Mouse (Mus musculus): Measurements from ENCODE around the gene Slc45a1. TPM values are rescaled to one million over a fixed set of nuclear protein-coding genes. Genes with fewer than 3 reads are reported as not detected.
A peak's percentile ranks its signal among the peaks of the same experiment; 100 is the strongest.

Slc45a1 gene
- polyA plus RNA-seq, 1 experiment from 2014 or later = 0.86 TPM

DNA sequence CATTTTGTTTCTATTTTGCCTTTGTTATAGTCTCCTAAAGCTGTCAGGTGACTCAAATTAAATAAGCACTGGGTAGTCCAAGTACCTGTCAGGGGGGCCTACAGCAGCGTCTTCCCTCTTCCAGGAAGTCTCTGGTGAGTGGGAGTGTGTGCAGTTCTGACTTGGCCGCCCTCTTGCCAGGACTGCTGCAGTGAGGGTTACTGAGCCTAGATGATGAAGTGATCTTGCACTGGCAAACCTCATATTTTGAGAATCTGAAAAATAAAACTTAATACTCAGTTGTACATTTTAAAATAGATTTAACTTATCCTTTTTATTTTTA, 63.7 kb downstream of the Slc45a1 start:
- Histone ChIP-seq H3K4me3 (ENCODE audit: low read depth, low read length) (no peak overlapping the region), H3K4me2 (ENCODE audit: low read depth, low read length) (no peak overlapping the region), H3K27me3 (ENCODE audit: control insufficient read depth, insufficient read depth, low read length) (no peaks in the 10 kb centered on the region), H3K9me3 (replicated peaks; ENCODE audit: control insufficient read depth, low read length) (no peaks in the 10 kb centered on the region), H3K27ac (replicated peaks; ENCODE audit: low read depth, low read length) (no peak overlapping the region), H3K9ac (replicated peaks; ENCODE audit: low read length) (no peak overlapping the region), H3K36me3 (replicated peaks; ENCODE audit: control insufficient read depth, insufficient read depth, low read depth, low read length) (no peaks in the 10 kb centered on the region), H3K4me1 (ENCODE audit: control insufficient read depth, insufficient read depth, low read length) (peaks cover 3% of the 10 kb centered on the region)
- WGBS = 78% methylated on average over 2 of the region's 2 CpGs
- ATAC-seq (replicated peaks; ENCODE audit: insufficient number of reproducible peaks, low FRiP score, low TSS enrichment, low read depth) (no peak), DNase-seq (ENCODE audit: low spot score) (no peak)

DNA sequence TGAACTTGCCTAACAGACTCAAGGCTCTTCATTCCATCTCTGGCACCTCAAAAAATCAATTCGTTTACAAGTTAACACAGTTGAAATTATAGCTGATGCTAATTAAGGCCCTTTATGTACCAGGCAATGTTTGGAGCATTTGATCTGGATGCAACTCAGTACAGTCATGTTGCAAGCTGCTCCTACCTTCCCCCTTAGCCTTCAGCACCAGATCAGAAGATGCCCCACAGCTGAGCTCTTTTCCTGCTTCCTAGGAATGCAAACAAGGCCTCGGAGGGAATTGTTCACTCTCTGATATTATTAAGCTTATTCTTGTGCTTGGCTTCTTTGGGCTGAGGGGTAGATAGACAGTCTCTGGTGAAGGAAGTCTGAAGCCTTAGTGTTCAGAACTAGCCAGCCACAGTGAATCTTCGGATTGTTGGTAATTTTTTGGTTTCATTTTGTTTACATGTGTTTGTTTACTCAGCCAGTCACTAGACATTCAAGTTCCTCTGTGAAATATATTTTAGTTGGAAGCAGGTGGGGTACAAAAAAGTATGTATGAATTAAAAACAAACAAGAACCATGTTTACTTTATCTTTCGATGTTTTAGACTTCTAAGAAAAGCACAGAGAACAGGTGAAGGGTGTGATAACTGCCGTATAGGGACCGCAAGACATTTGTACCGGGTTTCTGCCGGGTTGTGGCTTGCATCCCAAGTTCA, 64.2 kb downstream of the Slc45a1 start:
- DNase-seq (ENCODE audit: low spot score) = no peak
- H3K9ac ChIP-seq (replicated peaks; ENCODE audit: low read length) = no peak overlapping the region
- H3K36me3 ChIP-seq (replicated peaks; ENCODE audit: control insufficient read depth, insufficient read depth, low read depth, low read length) = no peaks in the 10 kb centered on the region
- no peaks in the 10 kb centered on the region for H3K9me3 ChIP-seq (replicated peaks; ENCODE audit: control insufficient read depth, low read length)
- no peak overlapping the region for H3K4me3 ChIP-seq (ENCODE audit: low read depth, low read length)
- no peaks in the 10 kb centered on the region for H3K27me3 ChIP-seq (ENCODE audit: control insufficient read depth, insufficient read depth, low read length)
- peaks cover 7% of the 10 kb centered on the region for H3K4me1 ChIP-seq (ENCODE audit: control insufficient read depth, insufficient read depth, low read length)
- ATAC-seq (replicated peaks; ENCODE audit: insufficient number of reproducible peaks, low FRiP score, low TSS enrichment, low read depth) = no peak
- no peak overlapping the region for H3K27ac ChIP-seq (replicated peaks; ENCODE audit: low read depth, low read length)
- 82% methylated on average over 8 of the region's 8 CpGs for WGBS
- H3K4me2 ChIP-seq (ENCODE audit: low read depth, low read length) = no peak overlapping the region

DNA sequence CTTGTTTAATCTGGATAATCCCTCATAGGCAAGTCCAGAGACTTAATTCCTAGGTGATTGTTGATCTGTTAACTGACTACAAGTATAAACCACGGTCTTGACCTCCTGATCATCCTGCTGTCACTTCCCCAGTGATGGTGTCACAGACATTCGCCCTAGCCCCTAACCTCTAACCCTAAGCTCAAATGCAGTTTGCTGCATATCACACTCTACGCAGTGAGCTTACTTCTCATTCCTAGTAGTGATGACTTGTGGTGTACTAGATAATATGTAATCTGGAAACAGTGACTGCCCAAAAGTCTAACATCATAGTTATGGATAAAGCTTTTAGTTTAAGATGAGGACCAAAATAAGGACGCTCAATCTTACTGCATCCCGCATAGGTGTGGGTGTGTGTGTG, 65.7 kb downstream of the Slc45a1 start:
- H3K36me3 ChIP-seq (replicated peaks; ENCODE audit: control insufficient read depth, insufficient read depth, low read depth, low read length) = no peaks in the 10 kb centered on the region
- H3K4me2 ChIP-seq (ENCODE audit: low read depth, low read length) = no peak overlapping the region
- H3K27me3 ChIP-seq (ENCODE audit: control insufficient read depth, insufficient read depth, low read length) = no peaks in the 10 kb centered on the region
- no peak overlapping the region for H3K9ac ChIP-seq (replicated peaks; ENCODE audit: low read length)
- DNase-seq (ENCODE audit: low spot score) (no peak), ATAC-seq (replicated peaks; ENCODE audit: insufficient number of reproducible peaks, low FRiP score, low TSS enrichment, low read depth) (no peak)
- H3K9me3 ChIP-seq (replicated peaks; ENCODE audit: control insufficient read depth, low read length) = no peaks in the 10 kb centered on the region
- WGBS = 94% methylated on average over 5 of the region's 5 CpGs
- peaks cover 7% of the 10 kb centered on the region for H3K4me1 ChIP-seq (ENCODE audit: control insufficient read depth, insufficient read depth, low read length)
- no peak overlapping the region for H3K4me3 ChIP-seq (ENCODE audit: low read depth, low read length)
- H3K27ac ChIP-seq (replicated peaks; ENCODE audit: low read depth, low read length) = no peak overlapping the region

DNA sequence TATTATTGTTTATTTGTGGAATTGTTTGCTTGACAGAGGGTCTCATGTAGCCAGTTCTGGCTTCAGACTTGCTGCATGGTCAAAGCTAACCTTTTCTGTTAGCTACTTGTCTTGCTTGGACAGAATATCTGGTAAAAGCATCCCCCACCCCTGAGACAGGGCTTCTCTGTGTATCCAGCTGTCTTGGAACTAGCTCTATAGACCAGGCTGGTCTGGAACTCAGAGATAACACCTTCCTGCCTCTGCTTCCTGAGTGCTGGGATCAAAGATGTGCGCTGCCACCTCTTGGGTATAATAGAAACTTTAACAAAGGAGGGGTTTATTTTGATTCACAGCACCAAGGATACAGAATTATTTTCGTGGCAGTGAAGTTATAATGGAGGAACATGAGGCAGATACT, 66.2 kb downstream of the Slc45a1 start:
- no peak overlapping the region for H3K4me2 ChIP-seq (ENCODE audit: low read depth, low read length)
- H3K4me3 ChIP-seq (ENCODE audit: low read depth, low read length) = no peak overlapping the region
- ATAC-seq (replicated peaks; ENCODE audit: insufficient number of reproducible peaks, low FRiP score, low TSS enrichment, low read depth) = no peak
- 87% methylated on average over 2 of the region's 2 CpGs for WGBS
- peaks cover 7% of the 10 kb centered on the region for H3K4me1 ChIP-seq (ENCODE audit: control insufficient read depth, insufficient read depth, low read length)
- H3K36me3 ChIP-seq (replicated peaks; ENCODE audit: control insufficient read depth, insufficient read depth, low read depth, low read length) = no peaks in the 10 kb centered on the region
- no peaks in the 10 kb centered on the region for H3K9me3 ChIP-seq (replicated peaks; ENCODE audit: control insufficient read depth, low read length)
- no peak overlapping the region for H3K9ac ChIP-seq (replicated peaks; ENCODE audit: low read length)
- no peaks in the 10 kb centered on the region for H3K27me3 ChIP-seq (ENCODE audit: control insufficient read depth, insufficient read depth, low read length)
- no peak overlapping the region for H3K27ac ChIP-seq (replicated peaks; ENCODE audit: low read depth, low read length)
- no peak for DNase-seq (ENCODE audit: low spot score)

DNA sequence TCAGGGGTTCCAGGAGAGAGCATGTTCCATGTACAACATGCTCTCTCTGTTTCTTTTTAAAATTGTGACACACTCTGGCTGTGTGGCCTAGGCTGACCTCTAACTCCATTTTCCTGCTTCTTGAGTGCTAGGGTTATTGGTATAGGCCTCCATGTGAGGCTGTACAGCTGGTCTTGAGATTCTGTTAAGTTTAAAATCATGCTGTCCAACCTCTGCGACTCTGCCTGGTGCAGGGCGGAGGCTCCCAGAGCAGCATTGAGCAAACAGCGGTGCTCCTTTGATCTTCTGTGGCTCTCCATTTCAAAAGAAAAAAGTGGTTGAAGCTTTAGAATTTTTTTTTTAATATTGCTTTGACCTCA, 68.2 kb downstream of the Slc45a1 start:
- 57% methylated on average over 3 of the region's 3 CpGs for WGBS
- H3K9ac ChIP-seq (replicated peaks; ENCODE audit: low read length) = peak overlapping the region; percentile 39; the same call in 1 of the 2 replicates
- H3K36me3 ChIP-seq (replicated peaks; ENCODE audit: control insufficient read depth, insufficient read depth, low read depth, low read length) = no peaks in the 10 kb centered on the region
- H3K4me2 ChIP-seq (ENCODE audit: low read depth, low read length) = no peak overlapping the region
- H3K4me3 ChIP-seq (ENCODE audit: low read depth, low read length) = no peak overlapping the region
- no peaks in the 10 kb centered on the region for H3K27me3 ChIP-seq (ENCODE audit: control insufficient read depth, insufficient read depth, low read length)
- peaks cover 7% of the 10 kb centered on the region for H3K4me1 ChIP-seq (ENCODE audit: control insufficient read depth, insufficient read depth, low read length)
- no peak for DNase-seq (ENCODE audit: low spot score)
- no peaks in the 10 kb centered on the region for H3K9me3 ChIP-seq (replicated peaks; ENCODE audit: control insufficient read depth, low read length)
- peak overlapping the region; percentile 31; the same call in 1 of the 2 replicates for H3K27ac ChIP-seq (replicated peaks; ENCODE audit: low read depth, low read length)
- ATAC-seq (replicated peaks; ENCODE audit: insufficient number of reproducible peaks, low FRiP score, low TSS enrichment, low read depth) = no peak

DNA sequence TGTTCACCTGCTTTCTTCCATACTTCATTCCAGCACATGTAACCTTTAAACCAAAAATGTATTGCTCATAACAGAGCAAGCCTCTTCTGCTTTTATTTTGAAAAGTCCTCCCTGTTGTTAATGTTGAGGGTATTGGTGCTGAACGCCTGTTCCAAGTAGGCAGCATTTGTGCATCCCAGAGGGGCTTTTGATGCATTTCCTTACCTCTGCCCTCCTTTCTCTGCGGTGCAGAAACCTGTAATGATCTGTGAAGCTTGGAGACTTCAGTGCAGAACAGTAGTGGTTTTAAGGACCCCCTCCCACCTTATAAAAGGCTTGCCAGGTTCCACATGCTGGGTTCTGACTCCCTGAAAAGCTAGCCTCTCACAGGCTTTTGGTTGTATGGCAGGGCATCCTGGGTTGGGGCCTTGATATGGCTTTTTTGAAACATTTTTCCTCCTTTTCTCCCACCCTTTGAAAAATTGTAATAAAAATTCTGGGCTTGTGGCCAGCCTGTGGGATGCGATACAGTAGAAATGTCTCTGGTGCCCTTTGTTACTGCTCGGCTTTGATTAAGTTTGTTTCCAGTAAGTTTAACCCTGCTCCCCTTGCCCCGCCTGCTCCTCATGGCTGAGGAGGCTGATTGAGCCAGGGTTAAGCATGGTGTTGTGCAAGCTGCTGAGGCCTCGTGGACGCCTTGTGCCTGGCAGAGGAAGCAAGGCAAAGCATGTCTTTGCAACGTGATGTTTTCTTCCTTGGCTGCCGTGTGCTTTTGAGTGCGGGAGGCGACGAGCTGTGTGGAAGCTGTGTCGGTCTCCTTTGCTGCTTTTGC, 68.8 kb downstream of the Slc45a1 start:
- Histone ChIP-seq H3K27ac (replicated peaks; ENCODE audit: low read depth, low read length) (peak overlapping the region; percentile 31), H3K9ac (replicated peaks; ENCODE audit: low read length) (peak overlapping the region; percentile 39), H3K4me2 (ENCODE audit: low read depth, low read length) (no peak overlapping the region), H3K4me1 (ENCODE audit: control insufficient read depth, insufficient read depth, low read length) (peaks cover 7% of the 10 kb centered on the region), H3K27me3 (ENCODE audit: control insufficient read depth, insufficient read depth, low read length) (no peaks in the 10 kb centered on the region), H3K9me3 (replicated peaks; ENCODE audit: control insufficient read depth, low read length) (no peaks in the 10 kb centered on the region), H3K4me3 (ENCODE audit: low read depth, low read length) (no peak overlapping the region), H3K36me3 (replicated peaks; ENCODE audit: control insufficient read depth, insufficient read depth, low read depth, low read length) (no peaks in the 10 kb centered on the region)
- WGBS = 44% methylated on average over 13 of the region's 13 CpGs
- ATAC-seq (replicated peaks; ENCODE audit: insufficient number of reproducible peaks, low FRiP score, low TSS enrichment, low read depth) (no peak), DNase-seq (ENCODE audit: low spot score) (no peak)

DNA sequence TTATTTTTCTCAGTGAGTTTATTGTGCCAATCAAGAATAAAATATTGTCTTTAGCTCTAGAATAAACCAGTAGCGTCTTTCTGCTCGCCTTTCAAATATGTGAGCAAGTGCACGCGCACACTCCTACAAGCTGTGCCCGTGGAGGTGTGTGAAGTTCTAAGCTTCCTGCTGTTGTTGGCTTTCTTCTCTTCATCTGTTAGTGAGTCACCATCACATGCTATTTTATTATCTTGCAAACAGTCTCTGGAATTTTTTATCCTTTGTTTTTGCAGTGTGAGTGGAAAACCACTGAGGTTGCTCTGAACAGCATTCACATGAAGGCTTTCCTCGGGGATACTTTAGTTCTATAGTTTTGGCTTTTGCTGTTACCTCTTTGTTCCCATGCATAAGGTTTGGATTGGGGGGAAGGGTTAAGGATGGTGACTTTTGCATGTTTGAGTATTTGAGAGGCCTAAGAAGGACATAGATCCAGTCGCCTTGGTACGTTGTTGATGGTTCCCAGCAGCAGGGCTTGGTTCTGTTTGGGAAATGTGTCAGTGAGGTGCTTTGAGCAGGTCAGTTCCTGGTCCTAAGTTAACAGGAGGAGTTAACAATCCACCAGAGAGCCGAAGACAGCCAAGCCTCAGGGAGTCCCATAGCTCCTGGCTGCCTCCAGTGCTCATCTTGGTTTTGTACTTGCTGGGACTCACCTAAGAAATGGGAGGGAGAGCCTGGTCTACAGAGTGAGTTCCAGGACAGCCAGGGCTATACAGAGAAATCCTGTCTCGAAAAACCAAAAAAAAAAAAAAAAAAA, 69.8 kb downstream of the Slc45a1 start:
- WGBS = 77% methylated on average over 10 of the region's 10 CpGs
- no peak for ATAC-seq (replicated peaks; ENCODE audit: insufficient number of reproducible peaks, low FRiP score, low TSS enrichment, low read depth)

More for the DNA sequence above, 69.8 kb downstream of the Slc45a1 start:
- Histone ChIP-seq H3K4me3 (ENCODE audit: low read depth, low read length) (no peak overlapping the region), H3K9me3 (replicated peaks; ENCODE audit: control insufficient read depth, low read length) (no peaks in the 10 kb centered on the region), H3K4me1 (ENCODE audit: control insufficient read depth, insufficient read depth, low read length) (peaks cover 7% of the 10 kb centered on the region), H3K9ac (replicated peaks; ENCODE audit: low read length) (no peak overlapping the region), H3K36me3 (replicated peaks; ENCODE audit: control insufficient read depth, insufficient read depth, low read depth, low read length) (no peaks in the 10 kb centered on the region), H3K27me3 (ENCODE audit: control insufficient read depth, insufficient read depth, low read length) (no peaks in the 10 kb centered on the region), H3K27ac (replicated peaks; ENCODE audit: low read depth, low read length) (no peak overlapping the region), H3K4me2 (ENCODE audit: low read depth, low read length) (no peak overlapping the region)
- no peak for DNase-seq (ENCODE audit: low spot score)
